Mouse (Mus musculus) midbrain, postnatal 0 days (tissue): Measurements from ENCODE around the gene Necab3. TPM values are rescaled to one million over a fixed set of nuclear protein-coding genes. Genes with fewer than 3 reads are reported as not detected.

Experiments
- ATAC-seq: fragments of 200-750 bp; cut with Nextera tagmentation; 2 replicates; pipeline ENCODE4 v1.8.0; 2017; ENCODE audit warnings: moderate number of reproducible peaks, mild to moderate bottlenecking, moderate TSS enrichment, moderate library complexity; ENCODE audit not compliant: low FRiP score
- DNase-seq: peaks from one replicate; pipeline ENCODE4 v3.0.0-alpha.2; 2015; ENCODE audit warnings: low spot score
- H3K27ac ChIP-seq: fragments of 300-500 bp; sonication (generic); 2 replicates; pipeline ENCODE4 v1.5.1; 2014; ENCODE audit warnings: low read depth, mild to moderate bottlenecking, low read length, mixed read lengths
- H3K27me3 ChIP-seq: fragments of 300-500 bp; sonication (generic); 2 replicates; pipeline ENCODE4 v1.6.1; 2014; ENCODE audit warnings: low read length, control low read depth, mixed read lengths; ENCODE audit not compliant: insufficient read depth
- H3K36me3 ChIP-seq: fragments of 300-500 bp; sonication (generic); 2 replicates; pipeline ENCODE4 v1.6.1; 2014; ENCODE audit warnings: low read length, control low read depth, mixed read lengths; ENCODE audit not compliant: insufficient read depth
- H3K4me1 ChIP-seq: fragments of 300-500 bp; sonication (generic); 2 replicates; pipeline ENCODE4 v1.6.1; 2014; ENCODE audit warnings: mild to moderate bottlenecking, control low read depth, antibody characterized with exemption, low read length, mixed read lengths; ENCODE audit not compliant: insufficient read depth
- H3K4me2 ChIP-seq: fragments of 300-500 bp; sonication (generic); 2 replicates; pipeline ENCODE4 v1.6.1; 2014; ENCODE audit warnings: low read depth, mild to moderate bottlenecking, low read length, mixed read lengths; ENCODE audit not compliant: poor library complexity, severe bottlenecking
- H3K4me3 ChIP-seq: fragments of 300-500 bp; sonication (generic); 2 replicates; pipeline ENCODE4 v1.5.1; 2014; ENCODE audit warnings: low read depth, mild to moderate bottlenecking, low read length, moderate library complexity
- H3K9ac ChIP-seq: fragments of 300-500 bp; sonication (generic); replicated peaks from 2 replicates; pipeline ENCODE4 v1.6.1; 2014; ENCODE audit warnings: mild to moderate bottlenecking, low read length, moderate library complexity, mixed read lengths; ENCODE audit not compliant: poor library complexity, severe bottlenecking
- H3K9me3 ChIP-seq: fragments of 300-500 bp; sonication (generic); 2 replicates; pipeline ENCODE4 v1.6.1; 2016; ENCODE audit warnings: low read length, control low read depth
- CTCF ChIP-seq: IDR thresholded peaks from 2 replicates; pipeline ENCODE4 v1.5.1; 2016; ENCODE audit warnings: antibody characterized with exemption, mild to moderate bottlenecking
- WGBS: fragments of 180-500 bp; shearing (Covaris S2); extraction: QIAGEN DNeasy Blood & Tissue Kit; methylation state at CpG from one replicate; pipeline ENCODE4 v1.1.7; 2014; 5-methylcytosine and 5-hydroxymethylcytosine counted together
- polyA plus RNA-seq: library from polyadenylated mRNA; unstranded; fragments of >200 nt; fragmentation: Nextera tagmentation; extraction: Ambion mirVana; gene quantifications from 2 replicates; pipeline ENCODE4 v1.2.1, GENCODE M21; 2015
- total RNA-seq: library from RNA; depleted of rRNA; stranded (reverse); fragments of >200 nt; gene quantifications from 2 replicates; pipeline ENCODE4 v1.2.3, GENCODE M21; 2014

Gene Necab3
- total and polyA plus RNA-seq, 2 experiments from 2014 or later, result 18.1 to 27.7 TPM

DNA sequence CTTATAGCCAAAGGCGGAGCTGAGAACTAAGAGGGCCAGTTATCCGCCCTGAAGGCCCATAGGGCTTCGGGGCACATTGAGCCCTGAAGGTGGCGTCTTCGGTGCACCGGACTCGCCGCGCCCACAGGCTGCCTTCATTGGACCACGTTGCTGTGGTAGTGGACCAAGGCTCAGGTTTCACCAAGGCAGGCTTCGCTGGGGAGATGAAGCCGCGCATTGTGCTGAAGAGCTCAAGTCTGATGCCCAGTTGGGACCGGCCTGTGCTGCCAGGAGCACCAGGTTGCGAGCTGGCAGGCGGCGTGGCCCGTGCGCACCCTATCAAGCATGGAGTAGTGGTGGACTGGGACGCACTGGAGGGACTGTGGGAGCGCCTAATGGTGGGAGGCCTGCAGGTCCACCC is 6.8 kb downstream of the Necab3 start:
- peak overlapping the region; percentile 30 for H3K4me2 ChIP-seq
- no peak overlapping the region for H3K9ac ChIP-seq
- DNase-seq, result no peak
- no peak for ATAC-seq
- no peaks in the 10 kb centered on the region for H3K27me3 ChIP-seq
- H3K27ac ChIP-seq, result no peak overlapping the region
- no peak for TF ChIP-seq CTCF
- 0 out of 2 replicates have a peak, but pooled peaks cover 3% of the 10 kb centered on the region for H3K36me3 ChIP-seq
- 43% methylated on average over 21 of the region's 21 CpGs for WGBS
- no peak overlapping the region for H3K4me3 ChIP-seq
- no peaks in the 10 kb centered on the region for H3K9me3 ChIP-seq
- peaks cover 14% of the 10 kb centered on the region; the same call in 1 of the 2 replicates for H3K4me1 ChIP-seq

DNA sequence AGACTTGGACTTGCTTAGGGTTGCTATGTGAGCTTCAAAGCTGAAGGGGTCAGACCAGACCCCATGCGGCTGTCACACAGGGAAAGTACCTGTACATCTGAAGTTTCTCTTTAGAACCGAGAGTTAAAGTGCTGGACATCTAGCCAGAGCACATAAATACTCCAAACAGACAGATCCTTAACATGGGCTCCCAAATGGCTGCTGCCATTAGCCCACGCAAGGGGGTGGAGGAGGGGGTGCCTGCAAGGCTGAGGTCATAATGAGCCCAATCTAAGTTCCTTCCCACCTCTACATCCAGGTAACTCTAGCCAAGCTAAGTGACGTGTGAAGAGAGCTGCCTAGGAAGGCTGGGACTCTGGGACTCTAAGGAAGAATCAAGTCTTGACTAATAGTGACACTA is 7.2 kb downstream of the Necab3 start, which contains the start of gene Actl10:
Gene Actl10 (plus strand): TSS at position 301 of the 400 bp plus-strand sequence.
- H3K4me2 ChIP-seq, result peak within 1 kb of the TSS; percentile 30
- no peak within 1 kb of the TSS for H3K27ac ChIP-seq
- DNase-seq (no peak), ATAC-seq (no peak)
- WGBS, result 86% methylated on average over 4 of the region's 4 CpGs
- H3K36me3 ChIP-seq, result 0 out of 2 replicates have a peak, but pooled peaks cover 3% of the 10 kb centered on the region
- no peaks in the 10 kb centered on the region for H3K9me3 ChIP-seq
- no peak within 1 kb of the TSS for H3K9ac ChIP-seq
- no peak for TF ChIP-seq CTCF
- peaks cover 14% of the 10 kb centered on the region; the same call in 1 of the 2 replicates for H3K4me1 ChIP-seq
- no peaks in the 10 kb centered on the region for H3K27me3 ChIP-seq
- H3K4me3 ChIP-seq, result no peak within 1 kb of the TSS

- ATAC-seq (no peak), DNase-seq (peak; percentile 63)
- H3K27me3 ChIP-seq, result no peaks in the 10 kb centered on the region
- H3K4me1 ChIP-seq, result peaks cover 14% of the 10 kb centered on the region; the same call in 1 of the 2 replicates
- H3K36me3 ChIP-seq, result 0 out of 2 replicates have a peak, but pooled peaks cover 3% of the 10 kb centered on the region
- H3K4me3 ChIP-seq, result no peak overlapping the region
- 86% methylated on average over 2 of the region's 2 CpGs for WGBS
- TF ChIP-seq CTCF, result no peak
- H3K9ac ChIP-seq, result no peak overlapping the region
- H3K4me2 ChIP-seq, result no peak overlapping the region
- no peak overlapping the region for H3K27ac ChIP-seq
- no peaks in the 10 kb centered on the region for H3K9me3 ChIP-seq
Observed at GRCm38 (mm10) chr2:154550937-154551336, 7.8 kb downstream of the Necab3 start.

GRCm38 (mm10) chr2:154549886-154550189 is 8.9 kb downstream of the Necab3 start:
- WGBS, result 12% methylated on average over 20 of the region's 20 CpGs
- peaks cover 14% of the 10 kb centered on the region; the same call in 1 of the 2 replicates for H3K4me1 ChIP-seq
- peak overlapping the region; percentile 56; the same call in 1 of the 2 replicates for H3K9ac ChIP-seq
- no peaks in the 10 kb centered on the region for H3K27me3 ChIP-seq
- H3K9me3 ChIP-seq, result no peaks in the 10 kb centered on the region
- H3K27ac ChIP-seq, result no peak overlapping the region
- H3K4me3 ChIP-seq, result peak overlapping the region; percentile 42
- peak overlapping the region; percentile 77 for H3K4me2 ChIP-seq
- DNase-seq, result no peak
- peak; percentile 51 for TF ChIP-seq CTCF
- no peak for ATAC-seq
- H3K36me3 ChIP-seq, result no peaks in the 10 kb centered on the region

DNA sequence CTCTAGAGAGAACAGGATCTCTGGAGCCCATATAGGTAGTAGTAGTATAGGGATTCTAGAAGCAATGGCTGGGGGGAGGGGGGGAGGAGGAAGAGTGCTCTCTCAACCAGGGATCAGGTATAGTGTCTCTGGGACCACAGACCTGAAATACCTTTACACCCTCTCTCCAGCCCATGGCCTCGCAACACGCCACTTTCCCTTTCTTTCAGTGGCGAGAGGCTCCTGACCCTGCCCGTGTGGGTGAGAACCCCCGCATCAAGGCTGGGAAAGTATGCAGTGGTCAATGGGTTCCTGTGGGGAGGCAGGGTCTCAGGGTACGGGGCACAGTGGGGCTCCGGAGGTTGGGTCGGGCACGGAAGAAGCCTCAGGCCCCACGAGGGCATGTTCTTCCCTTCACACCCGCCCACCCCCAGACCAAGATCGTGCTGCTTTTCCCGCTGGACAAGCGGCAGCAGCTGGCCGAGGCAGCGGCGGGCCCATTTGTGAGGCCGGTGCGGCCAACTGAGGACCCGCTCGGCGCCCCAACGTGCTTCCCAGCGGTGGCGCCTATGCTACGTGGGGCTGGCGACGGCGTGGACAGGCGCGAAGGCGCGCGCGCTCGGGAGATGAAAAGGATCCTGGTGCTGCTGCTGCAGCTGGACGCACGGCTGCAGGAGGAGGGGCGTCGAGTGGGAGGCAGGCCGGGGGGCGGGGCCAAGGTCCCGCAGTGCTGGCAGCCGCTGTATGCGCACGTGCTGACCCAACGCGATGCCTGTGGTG is 9.4 kb downstream of the Necab3 start:
- Histone ChIP-seq H3K9me3 (no peaks in the 10 kb centered on the region), H3K27me3 (no peaks in the 10 kb centered on the region), H3K27ac (no peak overlapping the region), H3K36me3 (no peaks in the 10 kb centered on the region), H3K9ac (peak overlapping the region; percentile 56), H3K4me2 (peak overlapping the region; percentile 77), H3K4me1 (peaks cover 14% of the 10 kb centered on the region; the same call in 1 of the 2 replicates), H3K4me3 (peak overlapping the region; percentile 42)
- peak; percentile 77 for DNase-seq
- TF ChIP-seq CTCF, result no peak
- 3% methylated on average over 45 of the region's 48 CpGs for WGBS
- ATAC-seq, result peak; percentile 75

DNA sequence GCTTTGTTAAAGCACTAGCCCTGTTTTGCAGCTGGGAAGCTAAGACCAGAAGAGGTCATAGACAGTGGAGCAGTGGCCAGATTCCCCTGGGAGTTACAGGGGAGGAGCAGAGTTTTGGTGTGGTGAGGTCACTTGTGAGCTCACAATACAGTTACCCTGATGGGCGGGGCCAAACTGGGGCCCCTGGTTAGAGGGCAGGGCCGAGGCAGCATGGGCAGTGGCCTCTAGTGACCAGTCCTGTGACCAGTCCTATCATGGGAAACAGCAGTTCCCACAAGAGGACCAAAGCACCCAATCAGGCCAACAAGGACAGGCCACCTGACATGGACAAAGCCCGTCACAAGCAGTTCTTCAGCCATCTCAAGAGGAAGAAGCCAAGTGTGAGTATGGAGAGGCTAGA is 10.0 kb downstream of the Necab3 start:
- no peaks in the 10 kb centered on the region for H3K27me3 ChIP-seq
- no peak for ATAC-seq
- peaks cover 14% of the 10 kb centered on the region; the same call in 1 of the 2 replicates for H3K4me1 ChIP-seq
- no peaks in the 10 kb centered on the region for H3K36me3 ChIP-seq
- no peaks in the 10 kb centered on the region for H3K9me3 ChIP-seq
- H3K4me3 ChIP-seq, result no peak overlapping the region
- DNase-seq, result no peak
- H3K9ac ChIP-seq, result no peak overlapping the region
- TF ChIP-seq CTCF, result no peak
- WGBS, result 61% methylated on average over 3 of the region's 3 CpGs
- no peak overlapping the region for H3K27ac ChIP-seq
- peak overlapping the region; percentile 77 for H3K4me2 ChIP-seq
